Mouse (Mus musculus): ENCODE results near the gene Nr2e1.

- no peak for TF ChIP-seq CTCF (IDR thresholded peaks at IDR 0.05; ENCODE audit: low read depth)
- no peak for TF ChIP-seq EP300 (IDR thresholded peaks at IDR 0.05; ENCODE audit: low read depth)
These were observed 10.9 kb downstream of the Nr2e1 start for GRCm38 (mm10) chr10:42572567-42572966.

All from liver, embryonic 14.5 days (tissue).